Mouse (Mus musculus): ENCODE measurements around the gene Hook2.

DNA sequence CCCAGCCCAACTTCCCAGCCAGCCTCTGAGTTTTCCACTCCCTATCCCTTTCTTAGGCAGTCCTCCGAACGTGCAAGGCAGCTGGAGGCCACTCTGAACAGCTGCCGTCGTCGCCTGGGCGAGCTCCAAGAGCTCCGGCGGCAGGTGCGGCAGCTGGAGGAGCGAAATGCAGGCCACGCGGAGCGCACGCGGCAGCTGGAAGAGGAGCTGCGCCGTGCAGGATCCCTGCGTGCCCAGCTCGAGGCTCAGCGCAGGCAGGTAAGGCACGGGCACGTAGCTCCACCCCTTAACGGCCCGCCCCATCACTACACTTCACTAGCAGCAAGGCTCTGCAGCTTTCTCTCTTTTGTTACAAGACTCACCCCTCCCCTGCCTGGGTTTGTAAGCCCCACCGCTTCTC lies 5.3 kb downstream of the Hook2 start:
- TF ChIP-seq TAL1 (IDR thresholded peaks at IDR 0.05; ENCODE audit: low read length) (no peak), GATA1 (IDR thresholded peaks at IDR 0.05; ENCODE audit: low read length) (no peak)

Data from erythroblast, embryonic 14.5 days (primary cell).